Mouse (Mus musculus) stomach, postnatal 0 days (tissue): ENCODE results near the gene Fam240a.

Experiments
- CTCF ChIP-seq: IDR thresholded peaks from 2 replicates; pipeline ENCODE4 v1.5.1; 2016; ENCODE audit warnings: antibody characterized with exemption, low read depth, mild to moderate bottlenecking, moderate library complexity
- EP300 ChIP-seq: optimal IDR thresholded peaks from 2 replicates; pipeline ENCODE3; 2016; ENCODE audit warnings: antibody characterized with exemption

DNA sequence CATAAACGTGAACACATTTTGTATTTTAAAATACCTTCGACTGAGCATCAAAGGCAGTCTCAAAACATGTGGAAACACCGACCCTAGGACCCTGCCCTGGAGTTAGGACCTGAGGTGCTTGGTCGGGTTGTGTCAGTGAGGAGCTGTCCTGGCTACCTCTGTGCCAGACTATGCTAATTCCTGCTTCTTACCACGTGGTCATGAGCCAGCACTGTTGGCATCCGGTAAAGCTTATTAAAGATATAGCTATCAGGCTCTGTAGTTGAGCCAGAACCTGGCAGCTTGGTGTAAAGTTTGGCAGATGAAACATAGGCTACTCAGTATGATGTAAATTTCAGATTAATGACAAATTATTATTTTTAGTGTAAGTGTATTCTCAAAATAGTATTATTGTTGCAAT, 35.7 kb upstream of the Fam240a start:
- no peak for TF ChIP-seq CTCF
- TF ChIP-seq EP300 = no peak
